Mouse (Mus musculus): ENCODE results near the gene Aspdh.

Gene Aspdh

GRCm38 (mm10) chr7:44453256-44453655, 11.9 kb upstream of the Aspdh start:
- DNase-seq = no peak

GRCm38 (mm10) chr7:44456302-44456701, 8.9 kb upstream of the Aspdh start:
- DNase-seq = no peak

GRCm38 (mm10) chr7:44460067-44460466, 5.1 kb upstream of the Aspdh start:
- DNase-seq = no peak

- DNase-seq = no peak
Observed at GRCm38 (mm10) chr7:44460767-44461502, 4.3 kb upstream of the Aspdh start.

GRCm38 (mm10) chr7:44461503-44462217, 3.5 kb upstream of the Aspdh start:
- no peak for DNase-seq

- no peak for DNase-seq
Observed at GRCm38 (mm10) chr7:44462218-44463055, 2.8 kb upstream of the Aspdh start.

GRCm38 (mm10) chr7:44463056-44463425, 2.1 kb upstream of the Aspdh start:
- no peak for DNase-seq

- no peak for DNase-seq
Observed at GRCm38 (mm10) chr7:44463556-44464225, 1.5 kb upstream of the Aspdh start.

GRCm38 (mm10) chr7:44464511-44464910, 680 bp upstream of the Aspdh start:
- peak; percentile 65 for DNase-seq

GRCm38 (mm10) chr7:44466006-44466887, 1.1 kb downstream of the Aspdh start:
- no peak for DNase-seq

GRCm38 (mm10) chr7:44466888-44467311, 1.7 kb downstream of the Aspdh start:
- DNase-seq = no peak

GRCm38 (mm10) chr7:44467811-44468411, 2.7 kb downstream of the Aspdh start, which contains the start of gene Josd2:
Gene Josd2 (plus strand): TSS chr7:44467980.
- peak; percentile 99 for DNase-seq

GRCm38 (mm10) chr7:44468644-44469285, 3.6 kb downstream of the Aspdh start:
- no peak for DNase-seq

GRCm38 (mm10) chr7:44469677-44470675, 4.8 kb downstream of the Aspdh start:
- DNase-seq = no peak

GRCm38 (mm10) chr7:44470696-44471612, 5.8 kb downstream of the Aspdh start:
- no peak for DNase-seq

GRCm38 (mm10) chr7:44471880-44472557, 6.8 kb downstream of the Aspdh start:
- peak; percentile 33 for DNase-seq

- DNase-seq = no peak
Observed at GRCm38 (mm10) chr7:44472558-44472885, 7.3 kb downstream of the Aspdh start.

Measured in retina, postnatal 1 day (tissue).